Mouse (Mus musculus) megakaryocyte, embryonic 14.5 days (primary cell): ENCODE measurements around the gene Gfi1b.

Experiments used
- FLI1 ChIP-seq: IDR thresholded peaks from 2 replicates; pipeline ENCODE4 v1.6.1; 2012; ENCODE audit warnings: low read length, inconsistent platforms, mixed read lengths
- GATA1 ChIP-seq: IDR thresholded peaks from 3 replicates; pipeline ENCODE4 v1.6.1; 2012; ENCODE audit warnings: mixed read lengths, low read length, inconsistent platforms, borderline replicate concordance

DNA sequence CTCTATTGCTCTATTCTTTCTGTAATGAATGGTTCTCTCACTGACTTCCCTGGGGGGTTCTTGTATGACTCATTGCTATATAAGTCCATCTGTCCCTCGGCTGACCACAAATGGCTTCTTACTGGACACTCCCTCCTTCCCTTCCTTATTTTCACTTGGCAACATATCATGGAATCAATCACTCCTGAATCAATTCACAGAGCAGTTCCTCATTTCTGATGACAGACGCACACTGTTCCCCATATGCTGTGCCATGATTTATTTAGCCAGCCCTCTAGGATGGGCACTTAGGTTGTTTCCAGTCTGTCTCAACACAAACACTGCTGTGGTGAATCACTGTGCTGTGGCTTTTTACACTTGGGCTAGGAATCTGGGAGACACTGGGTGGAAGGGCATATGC is 30.3 kb downstream of the Gfi1b start:
- no peak for TF ChIP-seq GATA1
- TF ChIP-seq FLI1 = no peak
